Mouse (Mus musculus): ENCODE measurements around the gene Tnik. TPM values are rescaled to one million over a fixed set of nuclear protein-coding genes. Genes with fewer than 3 reads are reported as not detected.

Gene Tnik
- total RNA-seq, 2 experiments from 2014 or later = 232 to 233 TPM

DNA sequence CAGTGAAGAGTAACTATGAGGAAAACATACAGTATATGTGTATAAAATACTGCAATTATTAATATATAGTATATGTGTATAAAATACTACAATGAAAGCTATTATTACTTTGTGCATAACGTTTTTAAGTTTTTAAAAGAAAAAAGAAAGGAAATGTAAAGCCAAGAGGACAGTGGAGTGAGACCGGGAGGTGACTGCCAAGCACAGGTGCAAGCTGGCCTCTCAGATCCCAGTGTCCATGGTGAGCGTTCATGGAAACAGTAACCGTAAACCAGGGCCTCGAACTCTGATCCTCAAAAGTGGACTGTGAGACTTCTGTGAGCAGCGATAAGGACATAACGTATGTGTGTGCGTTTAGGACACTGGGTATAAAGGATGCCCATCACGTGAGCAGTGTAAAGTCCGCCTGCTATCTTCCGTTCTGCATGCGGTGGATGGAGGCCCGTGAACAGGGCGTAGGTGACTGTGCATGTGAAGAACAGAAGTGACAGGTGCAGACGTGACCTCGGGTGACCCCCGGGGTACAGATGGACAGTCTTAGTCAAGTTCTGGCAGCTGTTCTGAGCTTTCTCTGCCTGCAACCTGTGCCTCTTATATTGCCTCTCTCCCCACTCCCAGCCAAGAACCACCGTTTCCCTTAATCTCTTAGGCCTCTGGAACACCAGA is 316.1 kb downstream of the Tnik start:
- intact Hi-C loops (cut with DNase I) = no loop called here
- no peak for DNase-seq

DNA sequence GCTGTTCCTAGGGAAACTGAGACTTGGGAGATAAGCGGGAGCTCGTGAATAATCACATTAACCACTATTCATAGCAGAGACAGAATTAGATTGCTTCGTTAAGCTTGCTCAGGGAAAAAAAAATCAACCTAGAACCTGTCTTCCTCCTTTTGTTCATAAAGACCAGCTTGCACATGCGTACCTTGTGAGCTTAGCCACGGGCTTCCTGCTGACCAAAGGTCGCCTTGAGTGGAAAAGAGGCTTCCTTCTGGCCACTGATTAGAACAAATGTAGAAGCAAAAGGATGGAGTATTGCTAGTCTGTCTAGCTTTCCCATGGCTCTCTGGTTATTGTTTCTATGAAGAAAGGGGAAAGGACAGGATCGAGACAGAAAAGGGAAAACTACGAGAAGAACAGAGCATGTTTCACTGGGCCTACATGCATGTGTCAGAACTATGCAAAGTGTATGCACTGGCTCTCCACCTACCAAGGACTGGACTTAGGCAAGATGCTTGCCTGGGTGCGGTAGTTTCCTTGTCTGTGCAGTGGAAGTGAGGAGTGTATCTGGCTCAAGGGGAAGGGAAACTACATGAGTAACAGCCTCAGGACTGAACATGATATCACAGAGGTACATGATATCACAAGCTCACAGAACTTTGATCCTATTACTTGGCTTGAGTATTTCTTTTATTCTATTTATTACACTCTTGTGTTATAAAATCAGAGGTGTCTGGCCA is 322.9 kb downstream of the Tnik start:
- DNase-seq = no peak
- intact Hi-C loops (cut with DNase I) = no loop called here

DNA sequence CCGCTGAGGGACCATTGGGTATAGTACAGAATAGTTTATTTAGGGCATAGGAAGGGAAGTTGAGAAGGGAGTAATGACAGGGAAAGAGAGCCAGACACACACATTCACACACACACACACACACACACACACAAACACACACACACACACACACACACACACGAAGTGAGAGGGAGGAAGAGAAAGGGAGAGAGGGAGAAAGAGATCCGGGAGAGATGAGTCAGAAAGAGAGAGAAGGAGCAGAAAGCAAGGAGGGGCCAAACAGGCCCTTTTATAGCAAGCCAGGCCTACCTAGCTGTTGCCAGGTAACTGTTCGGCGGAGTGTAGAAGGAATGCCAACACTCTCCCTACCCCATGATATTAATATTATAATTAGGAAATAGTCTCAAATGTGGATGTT is 324.8 kb downstream of the Tnik start:
- intact Hi-C loops (cut with DNase I) = no loop called here
- no peak for DNase-seq

DNA sequence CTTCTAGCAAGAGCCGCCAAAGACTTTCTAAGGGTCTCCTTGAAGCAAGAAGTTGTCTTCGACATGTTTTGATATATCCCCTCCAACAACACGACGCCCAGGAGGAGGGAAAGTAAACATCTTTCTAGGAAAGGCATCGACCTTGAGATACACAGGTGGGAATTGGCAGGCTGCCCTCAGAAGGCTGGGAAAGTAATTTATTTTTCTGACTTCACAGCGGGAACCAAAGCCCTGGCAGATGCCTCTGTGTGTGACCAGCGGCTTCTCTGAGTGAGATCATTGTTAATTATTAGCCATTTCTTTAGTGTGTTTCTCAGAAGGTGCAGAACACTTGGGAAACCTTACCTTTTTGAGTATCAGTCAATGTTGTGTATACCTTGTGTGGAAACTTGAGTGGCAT is 328.3 kb downstream of the Tnik start:
- intact Hi-C loops (cut with DNase I) = no loop called here
- DNase-seq = peak; percentile 60

DNA sequence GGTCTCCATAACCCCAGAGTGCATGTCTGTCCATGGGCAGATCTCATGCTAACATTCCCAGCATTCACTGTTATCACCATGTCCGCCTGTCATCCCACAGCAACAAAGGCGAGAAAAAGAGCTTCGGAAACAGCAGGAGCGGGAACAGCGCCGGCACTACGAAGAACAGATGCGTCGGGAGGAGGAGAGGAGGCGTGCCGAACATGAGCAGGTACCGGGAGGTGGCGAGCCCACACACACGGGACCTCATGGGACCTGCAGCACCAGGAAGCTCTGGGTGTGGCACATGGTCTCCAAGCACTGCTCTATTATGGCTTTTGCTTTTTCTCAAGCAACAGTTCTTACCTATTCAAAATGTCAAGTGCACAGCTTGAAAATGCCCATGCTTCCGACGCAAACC is 330.9 kb downstream of the Tnik start:
- DNase-seq = no peak
- intact Hi-C loops (cut with DNase I) = no loop called here

DNA sequence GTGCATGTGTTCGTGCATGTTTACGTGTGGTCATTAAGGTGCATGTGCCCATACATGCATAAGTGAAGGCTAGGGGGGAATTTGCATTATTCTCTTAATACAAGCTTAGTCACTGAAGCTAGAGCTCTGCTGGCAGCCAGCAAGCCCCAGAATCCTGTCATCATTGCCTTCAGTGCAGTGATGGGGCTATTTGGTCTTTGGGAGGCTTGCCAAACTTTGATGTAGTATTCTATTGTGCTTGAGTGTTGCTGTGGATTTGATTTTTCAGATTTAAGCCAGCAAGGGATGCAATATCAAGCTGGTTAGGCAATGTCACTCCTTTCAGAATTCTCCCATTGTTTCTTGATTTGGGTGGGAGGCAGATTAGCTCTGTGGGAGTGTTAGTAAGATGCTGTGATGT is 336.5 kb downstream of the Tnik start:
- intact Hi-C loops (cut with DNase I) = no loop called here

DNA sequence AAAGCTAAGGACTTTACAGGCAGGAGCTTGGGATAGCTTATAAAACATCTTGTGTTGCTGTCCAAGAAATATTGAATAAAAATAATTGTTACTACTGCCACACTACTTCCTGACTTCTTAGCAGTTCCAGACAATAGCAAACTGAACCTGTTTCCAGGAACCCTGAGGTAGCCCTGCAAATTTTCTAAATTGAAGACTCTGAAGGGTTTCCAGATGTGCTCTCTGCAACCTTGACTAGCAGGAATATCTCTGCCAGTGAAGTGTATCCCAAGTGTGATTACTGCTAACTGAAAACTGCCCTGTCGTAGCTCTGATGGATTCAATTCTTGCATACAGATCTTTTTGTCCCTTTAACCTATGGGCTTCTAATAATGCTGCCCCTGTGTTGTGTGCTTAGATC is 343.7 kb downstream of the Tnik start:
- intact Hi-C loops (cut with DNase I) = no loop called here
- no peak for DNase-seq

More for the DNA sequence above, 336.5 kb downstream of the Tnik start:
- DNase-seq = no peak

DNA sequence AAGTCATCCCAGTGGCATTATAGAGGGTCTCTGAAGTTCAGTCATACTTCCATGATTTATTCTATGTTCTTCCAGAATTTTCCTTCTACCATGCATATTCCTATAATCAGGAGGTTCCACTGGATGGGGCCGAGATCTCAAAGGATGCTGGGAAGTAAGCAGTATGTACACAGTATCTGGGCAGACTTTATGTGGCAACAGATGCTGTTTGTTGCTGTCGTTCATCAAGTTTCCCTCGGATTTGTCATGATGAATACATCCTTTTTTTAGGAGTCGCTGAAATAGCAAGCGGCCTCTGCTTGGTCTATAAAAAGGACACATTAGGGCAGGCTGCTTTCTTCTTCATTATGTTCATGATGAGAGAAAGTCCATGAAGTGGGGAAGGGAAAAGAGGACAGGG is 349.3 kb downstream of the Tnik start:
- no peak for DNase-seq

DNA sequence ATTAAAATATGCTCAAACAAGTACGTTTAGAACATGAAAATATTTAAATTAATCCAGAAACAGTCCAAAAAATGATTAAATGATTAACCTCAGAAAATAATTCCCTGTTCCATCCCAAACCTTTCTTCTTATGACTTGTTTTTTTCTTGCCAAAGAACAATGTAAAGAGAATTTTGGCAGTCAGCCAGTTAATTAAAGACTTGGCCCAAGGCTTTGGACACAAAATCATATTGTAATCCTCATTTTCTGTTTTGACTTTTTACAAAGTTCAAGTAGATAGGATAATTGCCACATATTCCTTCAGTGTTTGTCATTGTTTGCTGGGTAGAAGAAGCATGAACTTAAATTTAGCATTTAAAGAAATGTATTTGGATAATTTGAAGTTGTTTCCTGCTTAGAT is 353.4 kb downstream of the Tnik start:
- intact Hi-C loops (cut with DNase I) = no loop called here
- DNase-seq = no peak

More for the DNA sequence above, 349.3 kb downstream of the Tnik start:
- intact Hi-C loops (cut with DNase I) = no loop called here

DNA sequence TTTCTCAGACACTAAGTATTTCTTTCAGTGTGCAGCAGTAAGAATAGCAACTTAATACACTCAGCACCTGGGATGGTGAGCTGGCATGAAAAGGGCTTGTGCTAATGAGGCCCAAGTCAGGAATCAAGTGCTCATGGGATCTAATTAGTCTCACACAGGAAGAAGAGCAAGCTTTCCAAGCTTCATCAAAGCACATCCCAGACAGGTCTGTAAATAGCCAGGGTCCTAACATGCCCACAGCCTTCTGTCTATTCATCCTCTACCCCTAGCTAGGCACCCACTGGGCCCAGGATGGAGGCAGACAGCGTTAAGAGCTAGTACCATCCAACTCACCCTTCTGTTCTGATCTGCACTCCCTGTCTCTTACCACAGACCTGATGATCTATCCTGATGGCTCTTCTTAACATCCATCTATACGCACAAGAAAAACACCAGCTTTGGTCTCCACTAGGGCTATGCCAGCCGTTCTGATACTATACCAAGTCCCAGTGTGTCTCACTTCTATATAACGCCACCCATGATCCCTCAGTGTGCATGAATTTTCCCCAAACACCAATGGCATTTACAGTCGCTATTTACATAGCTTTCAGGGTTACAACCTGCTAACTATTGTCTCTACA is 354.1 kb downstream of the Tnik start:
- intact Hi-C loops (cut with DNase I) = no loop called here

DNA sequence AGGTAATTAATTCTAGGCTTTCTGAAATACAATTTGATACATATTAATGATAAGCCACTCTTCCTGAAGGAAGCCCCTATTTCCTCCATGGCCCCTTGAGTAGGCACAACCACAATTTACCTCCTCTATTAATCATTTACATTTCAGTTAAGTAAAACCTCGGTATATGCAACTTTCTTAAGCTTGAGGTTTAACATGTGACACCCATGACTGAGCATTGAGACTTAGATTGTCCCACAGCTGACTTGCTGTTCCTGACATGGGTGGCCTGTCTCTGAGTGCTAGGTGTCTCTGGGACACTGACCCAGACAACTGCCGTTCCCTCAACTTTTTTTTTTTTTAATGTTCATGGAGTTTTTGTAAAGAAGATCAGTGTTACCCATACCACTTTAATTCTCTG is 358.8 kb downstream of the Tnik start:
- DNase-seq = no peak
- intact Hi-C loops (cut with DNase I) = no loop called here

More for the DNA sequence above, 354.1 kb downstream of the Tnik start:
- peak; percentile 45 for DNase-seq

DNA sequence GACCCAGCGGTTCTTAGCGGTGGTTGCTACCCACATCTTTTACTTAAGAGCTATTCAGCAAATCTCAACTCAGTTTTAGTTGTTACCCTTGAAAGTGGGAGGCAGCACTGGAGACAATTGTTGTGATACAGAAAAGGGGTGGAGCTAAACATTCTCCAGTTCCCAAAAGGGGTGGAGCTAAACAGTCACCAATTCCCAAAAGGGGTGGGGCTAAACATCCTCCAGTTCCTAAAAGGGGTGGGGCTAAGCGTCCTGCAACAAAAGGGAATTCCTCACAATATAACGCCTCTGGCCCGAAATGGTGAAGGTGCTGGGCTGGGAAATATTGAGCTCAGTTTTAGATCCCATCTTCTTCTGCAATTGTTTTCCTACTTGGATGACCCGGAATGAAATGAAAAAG is 363.8 kb downstream of the Tnik start:
- intact Hi-C loops (cut with DNase I) = no loop called here
- no peak for DNase-seq

DNA sequence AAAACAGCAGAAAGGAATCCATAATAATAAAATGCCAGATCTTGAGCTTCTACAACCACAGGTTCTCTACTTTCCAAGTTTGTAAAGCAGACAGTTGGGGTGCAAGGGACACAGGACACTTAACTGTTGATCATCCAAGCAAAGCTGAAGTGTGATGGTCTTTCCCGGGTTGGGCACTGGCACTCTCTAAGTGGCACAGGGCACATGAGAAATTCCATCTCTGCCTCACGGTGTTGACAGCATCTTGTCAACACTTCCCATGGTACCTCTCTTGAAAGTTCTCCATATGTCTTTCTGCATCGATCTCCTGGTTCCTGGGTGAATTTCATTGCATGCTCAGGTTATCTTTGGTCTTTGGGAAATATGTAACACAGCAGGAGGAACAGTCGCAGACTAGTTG is 373.8 kb downstream of the Tnik start:
- no peak for DNase-seq
- intact Hi-C loops (cut with DNase I) = no loop called here

DNA sequence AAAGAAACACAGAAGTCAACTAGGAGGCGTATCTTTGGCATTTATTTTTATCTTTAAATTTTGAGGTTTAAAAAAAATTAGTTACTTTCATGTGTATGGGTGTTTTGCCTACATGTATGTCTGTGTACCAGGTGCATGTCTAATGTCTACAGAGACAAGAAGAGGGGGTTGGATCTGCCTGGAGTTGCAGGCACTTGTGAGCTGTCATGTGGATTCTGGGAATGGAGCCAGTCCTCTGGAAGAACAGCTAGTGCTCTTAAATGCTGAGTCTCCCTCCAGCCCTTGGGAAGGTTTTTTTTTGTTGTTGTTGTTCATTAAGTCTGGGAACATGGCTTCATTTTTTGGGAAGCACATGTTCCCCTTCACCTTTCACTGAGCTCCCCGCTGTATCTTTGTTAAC is 375.9 kb downstream of the Tnik start:
- intact Hi-C loops (cut with DNase I) = no loop called here
- DNase-seq = peak; percentile 22

DNA sequence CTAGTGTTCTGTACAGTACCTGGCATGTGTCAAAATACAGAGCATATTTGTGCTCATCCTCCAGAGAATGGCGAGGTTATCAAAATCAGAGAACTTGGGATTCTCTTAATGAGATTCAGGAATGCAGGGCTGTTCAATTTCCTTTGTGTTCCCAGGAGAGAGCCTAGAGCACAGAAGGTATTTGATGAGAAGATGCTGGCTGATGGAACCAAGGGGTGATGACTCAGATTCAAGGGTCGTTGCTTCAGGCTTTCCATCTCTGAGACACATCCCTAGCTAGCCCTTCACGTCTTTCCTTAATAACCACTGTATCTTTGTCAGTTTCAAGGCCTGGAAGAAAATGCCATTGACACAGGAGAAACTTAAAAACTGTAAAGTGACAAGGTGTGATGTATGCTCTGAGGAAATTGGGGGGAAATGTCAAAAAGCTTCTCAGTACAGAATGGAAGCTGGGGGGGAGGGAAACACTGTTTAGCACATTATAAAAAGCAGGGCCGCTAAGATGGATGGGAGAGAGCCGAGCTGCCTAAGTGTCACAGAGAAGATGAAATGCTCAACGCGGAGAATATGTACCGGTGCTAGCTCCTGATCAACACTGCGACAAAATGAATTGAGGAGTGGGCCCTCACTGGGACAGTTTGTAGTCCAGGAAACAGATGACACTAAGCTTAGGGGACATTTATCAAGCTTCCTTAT is 380.4 kb downstream of the Tnik start:
- DNase-seq = no peak
- intact Hi-C loops (cut with DNase I) = loop anchor here (10.0 kb wide), 1 partner anchor 469 kb away; no protein-coding TSS in a partner anchor

DNA sequence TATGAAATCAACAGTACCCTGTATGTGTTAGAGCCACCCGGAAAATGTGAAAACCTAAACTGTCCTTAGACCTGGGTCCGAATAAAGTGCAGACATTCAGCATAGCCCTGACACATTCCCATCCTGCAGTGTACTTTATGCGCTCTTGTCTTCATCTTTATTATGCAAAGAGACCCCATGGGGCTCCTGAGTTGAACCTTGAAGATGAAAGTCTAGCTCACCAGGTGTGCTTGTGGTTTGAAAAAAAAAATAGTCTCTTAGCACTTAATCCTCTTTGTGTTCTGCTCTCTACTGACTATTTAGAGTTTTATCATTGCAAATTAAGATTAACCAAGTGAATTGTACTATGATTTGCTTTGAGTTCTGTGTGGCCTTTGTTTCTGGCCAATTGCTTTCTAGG is 389.6 kb downstream of the Tnik start:
- intact Hi-C loops (cut with DNase I) = no loop called here
- no peak for DNase-seq

DNA sequence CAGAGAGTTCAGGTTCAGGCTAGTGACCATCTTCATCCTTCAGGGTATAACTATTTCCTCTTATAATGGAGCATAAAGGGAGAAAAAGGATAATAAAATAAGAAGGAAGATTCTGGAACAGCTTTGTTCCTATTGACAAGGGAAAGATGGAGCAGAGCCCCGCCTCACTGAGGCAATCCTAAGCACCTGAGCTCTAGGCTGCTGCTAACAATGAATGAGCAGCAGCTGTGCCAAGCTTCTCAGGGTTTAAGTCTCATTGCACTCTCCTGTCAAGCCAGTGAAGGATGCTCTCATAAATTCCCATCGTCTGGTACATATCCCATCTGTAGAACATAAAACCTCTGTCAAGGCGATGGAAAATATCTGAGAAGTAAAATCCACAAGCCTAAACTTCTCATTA is 390.0 kb downstream of the Tnik start:
- DNase-seq = no peak
- intact Hi-C loops (cut with DNase I) = no loop called here

DNA sequence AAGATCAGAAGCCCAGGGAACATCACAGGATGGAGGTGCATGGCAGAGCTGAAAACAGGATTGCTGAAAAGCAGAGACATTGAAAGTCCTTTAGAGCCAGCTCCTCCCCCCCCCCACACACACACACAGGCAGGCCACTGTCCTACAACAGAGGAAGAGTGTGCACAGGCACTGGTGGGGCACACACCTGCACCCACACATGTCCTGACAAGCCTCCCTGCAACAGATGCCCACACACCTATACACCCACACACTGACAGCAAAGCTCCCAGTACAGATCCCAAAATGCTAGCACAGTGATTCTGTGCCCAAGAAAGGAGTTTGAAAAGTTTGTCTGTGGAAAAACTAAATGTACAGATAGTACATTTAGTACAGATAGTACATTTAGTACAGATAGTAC is 391.7 kb downstream of the Tnik start:
- intact Hi-C loops (cut with DNase I) = no loop called here
- no peak for DNase-seq

DNA sequence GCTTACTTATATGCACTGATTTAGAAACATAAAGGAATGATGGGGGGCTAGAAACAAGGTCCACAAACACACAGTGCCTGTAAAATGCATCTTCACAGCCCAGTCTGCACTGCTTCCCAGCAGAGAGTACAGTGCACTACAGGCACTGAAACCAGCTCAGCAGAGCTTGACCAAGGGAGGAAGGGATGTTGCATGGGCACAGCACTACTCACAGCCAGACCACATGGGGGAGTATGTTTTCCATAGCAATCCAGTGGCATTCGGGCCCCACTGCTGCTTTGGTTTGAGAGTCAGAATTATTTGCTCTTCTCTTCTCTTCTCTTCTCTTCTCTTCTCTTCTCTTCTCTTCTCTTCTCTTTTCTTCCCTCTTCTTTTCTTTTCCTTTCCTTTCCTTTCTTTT is 395.3 kb downstream of the Tnik start:
- DNase-seq = no peak
- intact Hi-C loops (cut with DNase I) = no loop called here

DNA sequence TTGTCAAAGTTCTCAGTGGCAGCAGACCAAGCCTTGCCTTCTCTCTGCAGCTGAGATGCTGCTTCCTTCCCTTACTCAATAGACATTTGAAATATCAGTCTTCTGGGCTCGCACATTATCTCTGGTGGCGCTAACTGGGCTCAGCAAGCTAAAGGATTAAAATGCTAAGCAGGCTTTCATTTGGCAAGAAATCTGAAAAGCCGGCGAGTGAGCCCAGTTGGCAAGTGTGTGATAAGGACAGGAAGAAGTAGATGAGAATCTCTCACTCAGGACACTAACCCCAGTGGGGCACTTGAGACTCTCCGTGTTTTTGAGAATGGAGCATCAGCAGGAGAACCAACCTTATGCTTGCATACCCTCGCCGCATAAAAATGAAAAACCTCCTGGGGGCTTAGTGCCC is 417.8 kb downstream of the Tnik start:
- DNase-seq = peak; percentile 35
- intact Hi-C loops (cut with DNase I) = no loop called here

DNA sequence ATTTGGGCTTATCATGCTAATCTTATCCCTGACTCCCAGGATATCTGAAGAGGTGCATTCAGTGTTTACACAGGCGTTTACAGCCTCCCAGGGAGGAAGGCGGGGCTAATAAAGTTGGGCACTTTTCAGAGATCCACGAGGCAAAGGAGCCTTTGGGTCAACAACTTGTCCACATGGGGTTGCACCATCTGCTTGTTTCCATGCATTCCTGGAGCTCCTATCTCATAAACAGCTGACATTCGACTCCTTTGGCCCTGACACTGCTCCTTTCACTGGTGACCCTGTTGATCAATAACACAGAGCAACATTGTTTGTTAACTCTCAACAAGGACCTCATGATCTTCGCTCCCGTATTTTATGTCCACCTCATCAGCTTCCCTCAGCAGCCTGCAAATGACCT is 418.9 kb downstream of the Tnik start:
- intact Hi-C loops (cut with DNase I) = no loop called here
- DNase-seq = no peak

DNA sequence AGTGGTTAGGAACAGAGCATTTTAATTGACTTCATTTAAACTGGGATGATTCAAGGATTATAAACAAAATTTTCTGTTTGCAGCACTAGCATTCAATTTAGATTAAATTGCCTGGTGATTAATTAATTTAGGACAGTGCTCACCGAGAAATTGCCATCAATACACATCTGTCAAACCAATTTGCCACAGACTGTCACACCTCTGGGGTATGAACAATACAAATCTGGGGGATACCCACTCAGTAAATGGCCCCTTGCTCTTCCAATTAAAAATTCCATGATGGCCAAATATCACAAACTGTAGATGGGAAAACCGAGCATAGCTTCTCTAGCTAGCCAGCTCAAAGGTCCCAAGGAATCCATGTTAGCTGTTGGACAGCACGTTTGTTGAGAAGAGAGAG is 419.4 kb downstream of the Tnik start:
- intact Hi-C loops (cut with DNase I) = no loop called here
- no peak for DNase-seq

Measured in left cerebral cortex, postnatal 4 days (tissue).